Mouse (Mus musculus): Measurements from ENCODE around the gene Tm9sf4.

- TF ChIP-seq GATA1 (IDR thresholded peaks at IDR 0.05; ENCODE audit: low read length) (no peak), TAL1 (IDR thresholded peaks at IDR 0.05; ENCODE audit: low read length) (no peak)
Observed at GRCm38 (mm10) chr2:153160844-153161683, at the start of gene Tm9sf4.
